Mouse (Mus musculus) E14TG2a.4 (cell line): ENCODE measurements at regions not wholly inside any gene's neighbourhood (a gene's known extent, or its start where the extent isn't known, plus 50 kb on each side); places are given as distances from the start of the nearest gene placed in this dataset.

ENCODE experiments used
- CTCF ChIP-seq: conservative IDR thresholded peaks from 2 replicates; pipeline ENCODE4 v1.5.1; 2014; ENCODE audit warnings: low read length
- NANOG ChIP-seq: IDR thresholded peaks from 2 replicates; pipeline ENCODE4 v1.6.1; 2014; ENCODE audit warnings: borderline replicate concordance, low read length, mixed read lengths
- POU5F1 ChIP-seq: IDR thresholded peaks from 2 replicates; pipeline ENCODE4 v1.6.1; 2014; ENCODE audit warnings: low read length, borderline replicate concordance

- no peak for TF ChIP-seq CTCF
- no peak for TF ChIP-seq NANOG
- TF ChIP-seq POU5F1 = no peak
Observed at GRCm38 (mm10) chr8:36338628-36339027, 573.0 kb downstream of the Gm19410 start.
